Mouse (Mus musculus): ENCODE measurements at regions not wholly inside any gene's neighbourhood (a gene's known extent, or its start where the extent isn't known, plus 50 kb on each side); places are given as distances from the start of the nearest gene placed in this dataset.

- TF ChIP-seq TCF12 (IDR thresholded peaks at IDR 0.05; ENCODE audit: low read depth, low read length) (no peak), RAD21 (IDR thresholded peaks at IDR 0.05; ENCODE audit: low read depth, low read length) (no peak), UBTF (IDR thresholded peaks at IDR 0.05; ENCODE audit: low read depth, low read length) (no peak), EP300 (IDR thresholded peaks at IDR 0.05; ENCODE audit: low read length) (no peak), ZMIZ1 (IDR thresholded peaks at IDR 0.05; ENCODE audit: low read depth, low read length) (no peak), ZKSCAN1 (IDR thresholded peaks at IDR 0.05; ENCODE audit: borderline replicate concordance, low read depth, low read length) (no peak), CTCF (conservative IDR thresholded peaks at IDR 0.05 in 1 of 2, IDR thresholded peaks at IDR 0.05 in 1 of 2; ENCODE audit: low read depth in 2 of 2, low read length in 2 of 2) (no peak), IRF4 (IDR thresholded peaks at IDR 0.05; ENCODE audit: low read depth, low read length) (no peak), MYC (IDR thresholded peaks at IDR 0.05; ENCODE audit: low read depth, low read length) (no peak), MXI1 (IDR thresholded peaks at IDR 0.05; ENCODE audit: low read depth, low read length) (no peak)
Measured at GRCm38 (mm10) chr6:51010536-51010935, 356.3 kb upstream of the Npvf start.
